Mouse (Mus musculus) urinary bladder, postnatal 0 days (tissue): ENCODE results near the gene Gfer. TPM values are rescaled to one million over a fixed set of nuclear protein-coding genes. Genes with fewer than 3 reads are reported as not detected.

Experiments used
- polyA plus RNA-seq: library from polyadenylated mRNA; unstranded; fragments of >200 nt; fragmentation: Nextera tagmentation; extraction: Ambion mirVana; gene quantifications from 2 replicates; pipeline ENCODE4 v1.2.1, GENCODE M21; 2015

Gene Gfer
- 28.0 and 29.7 TPM in 2 replicates for polyA plus RNA-seq

DNA sequence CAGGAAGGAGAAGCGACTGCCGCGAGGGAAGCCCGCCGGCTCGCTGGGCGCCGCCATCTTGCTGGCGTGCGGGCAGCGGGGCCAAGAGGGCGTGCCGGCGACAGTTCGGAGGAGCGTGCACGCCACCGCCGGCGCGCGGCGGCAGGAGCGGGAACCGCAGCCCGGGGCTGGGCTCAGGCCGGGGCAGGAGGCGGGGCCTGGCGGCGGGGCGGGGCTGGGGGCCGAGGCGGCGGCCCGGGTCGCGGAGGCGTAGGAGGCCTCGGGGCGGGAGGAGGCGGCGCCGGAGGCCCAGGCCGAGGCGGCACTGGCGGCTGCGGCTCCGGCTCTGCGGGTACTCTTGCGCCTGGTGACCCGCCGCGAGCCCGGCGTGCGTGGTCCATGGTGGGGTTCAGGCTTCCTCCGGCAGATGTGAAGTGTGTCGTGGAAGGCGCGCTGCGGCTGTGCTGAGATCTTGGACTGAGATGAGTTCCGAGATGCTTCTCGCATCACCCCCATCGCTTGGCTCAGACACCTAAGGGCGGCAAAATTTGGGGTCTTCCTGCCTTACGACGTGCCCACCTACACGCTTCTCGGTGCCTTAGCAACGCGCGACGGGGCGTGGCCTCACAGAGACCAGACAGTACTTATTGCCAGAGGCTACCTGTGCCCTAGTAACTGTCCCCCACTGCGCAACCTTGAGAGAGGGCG, at the start of gene Gfer, which contains the start of gene Noxo1:
Gene Gfer (minus strand): TSS at position 146 of the 687 bp plus-strand sequence.
Gene Noxo1 (plus strand): TSS at position 224 of the 687 bp plus-strand sequence.

GRCm38 (mm10) chr17:24736330-24737051, 40.5 kb upstream of the Gfer start, which contains the start of gene Msrb1:
TSS of gene Msrb1 (plus strand) at chr17:24736642.

GRCm38 (mm10) chr17:24727618-24728017, 31.7 kb upstream of the Gfer start, which contains the start of gene Rpl3l:
TSS of gene Rpl3l (plus strand) at chr17:24727820.

GRCm38 (mm10) chr17:24724184-24724583, 28.2 kb upstream of the Gfer start, which contains the start of gene Ndufb10:
TSS of gene Ndufb10 (minus strand) at chr17:24724478.

GRCm38 (mm10) chr17:24717943-24718342, 22.0 kb upstream of the Gfer start, which contains the start of the genes Rnf151 and Rps2:
TSS of gene Rnf151 (minus strand) at chr17:24718063.
TSS of gene Rps2 (plus strand) at chr17:24718116.

DNA sequence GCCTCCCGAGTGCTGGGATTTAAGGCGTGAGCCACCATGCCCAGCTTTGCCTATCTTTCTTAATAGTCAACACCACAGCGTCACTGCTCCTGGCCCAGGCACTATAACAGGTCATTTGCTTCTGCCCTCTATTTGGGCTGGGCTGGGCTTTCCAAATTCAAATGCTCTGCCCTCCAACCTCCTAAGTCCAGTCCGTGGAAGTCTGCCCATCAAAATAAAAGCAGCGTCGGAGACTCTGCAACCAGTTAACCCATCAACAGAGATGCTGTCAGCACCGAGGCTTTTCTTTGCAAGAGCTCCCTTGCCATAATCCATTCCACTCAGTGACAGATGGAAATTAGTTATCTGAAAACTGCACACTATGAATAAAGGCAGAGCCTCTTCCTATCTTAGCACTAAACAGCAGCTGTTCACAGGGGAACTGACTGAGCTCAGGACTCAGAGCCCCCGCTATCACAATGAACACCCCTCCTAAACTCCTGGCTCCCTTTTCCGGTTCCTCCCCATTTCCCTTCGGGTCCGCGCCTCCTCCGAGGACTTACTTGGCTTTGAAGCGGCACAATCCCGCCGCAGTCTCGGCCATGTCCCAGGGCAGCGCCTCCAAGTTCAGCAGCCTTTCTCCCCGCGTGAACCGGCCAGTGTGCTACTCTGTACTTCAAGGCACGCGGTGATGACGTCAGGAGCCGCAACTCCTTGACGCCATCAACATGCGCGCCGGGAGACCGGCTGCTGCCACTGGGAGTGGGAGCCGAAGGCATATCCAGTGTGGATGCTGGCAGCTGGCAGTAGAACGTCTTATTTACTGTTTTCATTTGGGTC, 11.2 kb upstream of the Gfer start, which contains the start of gene Tbl3:
Gene Tbl3 (minus strand): TSS at position 679 of the 819 bp plus-strand sequence.

GRCm38 (mm10) chr17:24689251-24690081, 6.5 kb downstream of the Gfer start, which contains the start of gene Syngr3:
TSS of gene Syngr3 (minus strand) at chr17:24689955.

GRCm38 (mm10) chr17:24669545-24670245, 26.3 kb downstream of the Gfer start, which contains the start of gene Zfp598:
TSS of gene Zfp598 (plus strand) at chr17:24669687.

GRCm38 (mm10) chr17:24658017-24658758, 37.8 kb downstream of the Gfer start, which contains the start of gene Npw:
TSS of gene Npw (minus strand) at chr17:24658457.

DNA sequence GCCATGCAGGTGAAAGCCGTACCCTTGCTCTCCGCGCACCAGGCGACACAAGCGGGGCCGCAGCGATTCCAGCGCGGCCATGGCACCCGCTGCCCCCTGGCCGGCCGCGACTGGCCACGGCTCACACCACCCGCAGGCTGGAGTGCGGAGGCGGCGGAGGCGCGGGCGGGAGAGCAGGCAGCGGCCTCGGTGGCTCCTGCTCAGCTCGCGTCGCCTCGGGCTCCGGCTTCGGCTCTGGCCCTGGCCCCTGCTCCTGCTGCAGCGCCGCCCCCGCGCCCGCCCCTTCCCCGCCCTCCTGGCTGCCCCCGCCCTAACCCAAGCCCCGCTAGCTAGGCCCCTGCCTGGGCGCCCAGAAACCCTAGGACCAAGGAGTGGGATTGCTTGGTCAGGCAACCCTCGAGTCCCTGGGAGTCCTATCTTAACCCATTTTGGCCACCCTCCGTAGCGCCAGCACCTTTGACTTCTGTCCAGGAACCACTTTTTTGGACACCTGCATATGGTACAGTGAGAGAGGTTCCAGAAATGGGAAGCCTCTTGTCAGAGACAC, 45.8 kb downstream of the Gfer start, which contains the start of gene Slc9a3r2:
Gene Slc9a3r2 (minus strand): TSS at position 258 of the 547 bp plus-strand sequence.

Other genes starting within 250 kb of the Gfer start
- 17.7 and 19.5 TPM in 2 replicates for gene E4f1, start 225.8 kb downstream of the Gfer start, polyA plus RNA-seq
- 41.5 and 50.1 TPM in 2 replicates for gene Pgp, start 225.8 kb downstream of the Gfer start, polyA plus RNA-seq
- not detected in 2 replicates for gene Bricd5, start 222.3 kb downstream of the Gfer start, polyA plus RNA-seq
- gene Mlst8, start 217.1 kb downstream of the Gfer start, polyA plus RNA-seq = 11.2 and 13.5 TPM in 2 replicates
- gene Caskin1, start 207.6 kb downstream of the Gfer start, polyA plus RNA-seq = 0.23 and 0.41 TPM in 2 replicates
- gene Traf7, start 168.2 kb downstream of the Gfer start, polyA plus RNA-seq = 50.4 and 54.8 TPM in 2 replicates
- gene Rab26, start 161.9 kb downstream of the Gfer start, polyA plus RNA-seq = 2.2 and 2.6 TPM in 2 replicates
- gene Pkd1, start 146.3 kb downstream of the Gfer start, polyA plus RNA-seq = 28.6 and 36.5 TPM in 2 replicates
- 216 and 218 TPM in 2 replicates for gene Tsc2, start 63.5 kb downstream of the Gfer start, polyA plus RNA-seq
- 9.8 and 11.3 TPM in 2 replicates for gene Nthl1, start 63.5 kb downstream of the Gfer start, polyA plus RNA-seq
- 33.6 and 38.2 TPM in 2 replicates for gene Slc9a3r2, start 45.8 kb downstream of the Gfer start, polyA plus RNA-seq
- gene Npw, start 37.7 kb downstream of the Gfer start, polyA plus RNA-seq = not detected in 2 replicates
- 10.0 and 11.2 TPM in 2 replicates for gene Zfp598, start 26.5 kb downstream of the Gfer start, polyA plus RNA-seq
- gene Syngr3, start 6.2 kb downstream of the Gfer start, polyA plus RNA-seq = 0.08 and 0.41 TPM in 2 replicates
- gene Noxo1, start 78 bp upstream of the Gfer start, polyA plus RNA-seq = 1.4 and 2.0 TPM in 2 replicates
- gene Tbl3, start 11.5 kb upstream of the Gfer start, polyA plus RNA-seq = 31.4 and 34.7 TPM in 2 replicates
- 0.24 TPM in 1 of 2 replicates, not detected in the other for gene Rnf151, start 21.9 kb upstream of the Gfer start, polyA plus RNA-seq
- 1,136 and 1,298 TPM in 2 replicates for gene Rps2, start 22.0 kb upstream of the Gfer start, polyA plus RNA-seq
- gene Ndufb10, start 28.3 kb upstream of the Gfer start, polyA plus RNA-seq = 218 and 232 TPM in 2 replicates
- 0.16 and 0.19 TPM in 2 replicates for gene Rpl3l, start 31.7 kb upstream of the Gfer start, polyA plus RNA-seq
- 203 and 213 TPM in 2 replicates for gene Msrb1, start 40.5 kb upstream of the Gfer start, polyA plus RNA-seq
- gene Hs3st6, start 56.8 kb upstream of the Gfer start, polyA plus RNA-seq = 0.25 and 0.64 TPM in 2 replicates
- 0.10 TPM in 1 of 2 replicates, not detected in the other for gene Meiob, start 108.1 kb upstream of the Gfer start, polyA plus RNA-seq
- 44.1 and 47.3 TPM in 2 replicates for gene Hagh, start 144.0 kb upstream of the Gfer start, polyA plus RNA-seq
- gene Fahd1, start 154.2 kb upstream of the Gfer start, polyA plus RNA-seq = 16.1 and 17.5 TPM in 2 replicates
- 0.07 TPM in 1 of 2 replicates, not detected in the other for gene Igfals, start 169.8 kb upstream of the Gfer start, polyA plus RNA-seq
- 31.8 and 37.9 TPM in 2 replicates for gene Nubp2, start 190.2 kb upstream of the Gfer start, polyA plus RNA-seq
- gene Spsb3, start 190.5 kb upstream of the Gfer start, polyA plus RNA-seq = 27.7 and 30.1 TPM in 2 replicates
- gene Eme2, start 198.9 kb upstream of the Gfer start, polyA plus RNA-seq = 18.3 and 18.8 TPM in 2 replicates
- 83.6 and 88.7 TPM in 2 replicates for gene Mrps34, start 199.0 kb upstream of the Gfer start, polyA plus RNA-seq
- gene Nme3, start 200.3 kb upstream of the Gfer start, polyA plus RNA-seq = 35.4 and 36.2 TPM in 2 replicates
- gene Mapk8ip3, start 240.8 kb upstream of the Gfer start, polyA plus RNA-seq = 12.1 and 13.1 TPM in 2 replicates